Mouse (Mus musculus) cerebellum, adult 2 months (tissue): Measurements from ENCODE around the gene Ifrd1. TPM values are rescaled to one million over a fixed set of nuclear protein-coding genes. Genes with fewer than 3 reads are reported as not detected.

Experiments used
- DNase-seq, 2 experiments: peaks; one replicate each; pipeline ENCODE4 v3.0.0; 2021
- H3K27ac ChIP-seq: fragments of 200-500 bp; 2 replicates; pipeline ENCODE4 v1.5.1; 2012; ENCODE audit warnings: low read length, control low read depth, inconsistent platforms; ENCODE audit not compliant: insufficient read depth
- H3K27me3 ChIP-seq: fragments of 200-500 bp; 2 replicates; pipeline ENCODE4 v1.6.1; 2012; ENCODE audit warnings: inconsistent platforms, mild to moderate bottlenecking, low read length, moderate library complexity; ENCODE audit not compliant: control insufficient read depth, insufficient read depth
- H3K4me1 ChIP-seq: fragments of 200-500 bp; 2 replicates; pipeline ENCODE4 v1.6.1; 2011; ENCODE audit warnings: low read length; ENCODE audit not compliant: control insufficient read depth, insufficient read depth
- H3K4me3 ChIP-seq: fragments of 200-500 bp; replicated peaks from 2 replicates; pipeline ENCODE3; 2011; ENCODE audit warnings: mild to moderate bottlenecking, low read depth, low read length, control low read depth; ENCODE audit not compliant: insufficient read depth
- CTCF ChIP-seq: fragments of 200-500 bp; IDR thresholded peaks from 2 replicates; pipeline ENCODE4 v1.5.1; 2011; ENCODE audit warnings: low read depth, mild to moderate bottlenecking, control low read depth, low read length, moderate library complexity, borderline replicate concordance; ENCODE audit not compliant: insufficient read depth
- POLR2A ChIP-seq: fragments of 200-500 bp; IDR thresholded peaks from 2 replicates; pipeline ENCODE4 v1.6.1; 2011; ENCODE audit warnings: low read length, control low read depth, borderline replicate concordance; ENCODE audit not compliant: insufficient read depth
- WGBS: fragments of 180-500 bp; shearing (Covaris S2); methylation state at CpG from one replicate; pipeline ENCODE4 v1.1.7; 2018; 5-methylcytosine and 5-hydroxymethylcytosine counted together
- polyA plus RNA-seq: library from polyadenylated mRNA; depleted of rRNA; stranded (reverse); fragments of >200 nt; gene quantifications from 2 replicates; pipeline ENCODE4 v1.2.3, GENCODE M21; 2012

Gene Ifrd1
- polyA plus RNA-seq, 1 experiment: 59.0 TPM

DNA sequence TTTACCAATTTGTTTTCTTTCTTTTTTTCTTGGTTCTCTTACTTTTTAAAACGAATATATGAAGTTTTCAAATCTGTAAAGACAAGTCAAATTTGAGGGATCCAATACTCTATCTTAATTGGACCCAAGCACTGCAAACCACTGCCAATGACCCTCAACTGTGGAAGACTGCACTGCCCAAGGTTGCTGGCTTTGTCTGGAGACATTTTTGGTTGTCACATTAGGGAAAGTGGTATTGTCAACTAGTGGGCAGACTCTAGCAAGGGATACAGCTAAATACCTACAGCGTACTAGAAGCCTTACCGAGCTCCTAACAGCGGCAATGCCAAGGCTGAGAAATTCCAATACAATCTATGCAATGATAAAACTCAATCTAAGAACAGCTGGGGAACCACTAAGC is 40.4 kb downstream of the Ifrd1 start:
- 93% methylated on average over 4 of the region's 4 CpGs for WGBS
- DNase-seq: no peak
- Histone ChIP-seq H3K4me3 (no peak overlapping the region), H3K27ac (no peak overlapping the region), H3K27me3 (no peaks in the 10 kb centered on the region), H3K4me1 (no peaks in the 10 kb centered on the region)
- TF ChIP-seq POLR2A (no peak), CTCF (no peak)

DNA sequence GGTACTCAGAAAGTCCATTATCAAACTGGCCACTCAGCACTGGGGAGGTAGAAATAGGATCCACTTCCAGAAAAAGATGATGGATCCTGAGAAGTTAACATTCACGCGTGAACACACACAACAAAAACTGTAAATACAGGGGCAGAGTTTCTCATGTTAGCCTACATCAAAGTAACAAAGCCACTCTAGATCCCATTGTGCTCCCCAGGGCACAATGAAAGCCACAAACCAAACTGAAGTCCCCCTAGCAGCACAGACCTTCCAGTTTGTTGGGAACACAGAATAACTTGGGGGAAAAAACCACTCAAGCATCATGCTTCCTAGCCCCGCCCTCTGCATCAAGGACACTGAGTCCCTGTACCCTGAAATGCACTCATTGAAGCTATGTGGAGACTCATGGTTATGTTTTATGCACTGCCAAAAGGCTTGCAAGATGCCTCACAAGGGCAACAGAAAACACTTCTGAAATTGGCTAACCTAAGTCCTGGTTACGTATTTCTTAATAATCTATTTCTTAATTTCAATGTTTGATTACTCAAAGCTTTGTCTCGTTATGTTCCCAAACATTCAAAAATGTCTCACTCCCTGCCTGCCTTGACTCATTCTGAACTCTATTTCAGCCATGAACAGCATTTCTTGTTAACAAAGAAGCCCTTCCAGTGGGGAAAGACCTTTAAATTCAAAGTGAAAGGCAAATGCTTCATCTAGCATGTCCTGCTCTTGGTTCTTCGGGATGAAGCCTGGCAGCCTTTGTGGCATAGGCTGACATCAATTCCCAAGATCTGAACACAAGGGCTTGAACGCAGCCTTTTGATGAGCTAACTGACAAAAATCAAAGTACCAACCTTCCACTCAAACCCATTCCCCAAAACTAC is 45.9 kb downstream of the Ifrd1 start:
- Histone ChIP-seq H3K27ac (no peak overlapping the region), H3K4me1 (no peaks in the 10 kb centered on the region), H3K27me3 (no peaks in the 10 kb centered on the region), H3K4me3 (no peak overlapping the region)
- DNase-seq: no peak
- TF ChIP-seq POLR2A (no peak), CTCF (no peak)
- 92% methylated on average over 7 of the region's 7 CpGs for WGBS

DNA sequence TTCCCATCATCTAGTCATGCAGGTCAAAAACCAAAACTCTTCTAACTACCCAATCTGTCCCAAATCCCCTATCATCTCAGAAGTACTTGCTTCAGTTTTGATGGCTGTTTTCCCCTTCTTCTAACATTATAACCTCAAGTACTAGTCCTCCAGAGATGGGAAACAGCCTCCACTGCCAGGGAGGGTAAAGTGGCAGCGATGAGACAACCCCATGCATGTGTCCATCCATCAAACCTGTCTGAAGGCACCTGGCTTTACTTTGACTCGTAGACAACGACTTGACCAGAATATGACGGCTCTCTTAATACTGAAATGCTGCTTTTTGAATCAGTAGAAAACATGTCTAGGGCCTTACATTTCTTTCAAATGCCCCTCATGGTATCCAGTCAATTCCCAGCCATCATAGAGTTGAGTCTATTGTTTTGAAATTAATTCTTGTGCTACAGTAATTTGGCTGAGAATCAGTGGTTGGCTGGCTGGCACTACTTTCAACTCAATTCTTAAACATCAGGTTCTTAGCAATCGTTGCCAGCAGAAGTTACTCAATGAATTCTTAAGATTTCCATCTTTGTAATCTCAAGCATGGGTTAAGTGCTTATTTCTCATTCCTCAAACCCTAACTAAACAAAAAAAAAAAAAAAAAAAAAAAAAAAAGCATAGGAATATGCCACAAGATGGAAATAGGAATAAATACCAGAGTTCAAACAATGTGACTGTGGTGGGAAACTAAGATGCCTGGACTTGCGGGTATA is 47.6 kb downstream of the Ifrd1 start:
- TF ChIP-seq POLR2A (no peak), CTCF (no peak)
- no peaks in the 10 kb centered on the region for H3K4me1 ChIP-seq
- no peak overlapping the region for H3K4me3 ChIP-seq
- H3K27ac ChIP-seq: no peak overlapping the region
- no peak for DNase-seq
- H3K27me3 ChIP-seq: no peaks in the 10 kb centered on the region
- 76% methylated on average over 6 of the region's 6 CpGs for WGBS

DNA sequence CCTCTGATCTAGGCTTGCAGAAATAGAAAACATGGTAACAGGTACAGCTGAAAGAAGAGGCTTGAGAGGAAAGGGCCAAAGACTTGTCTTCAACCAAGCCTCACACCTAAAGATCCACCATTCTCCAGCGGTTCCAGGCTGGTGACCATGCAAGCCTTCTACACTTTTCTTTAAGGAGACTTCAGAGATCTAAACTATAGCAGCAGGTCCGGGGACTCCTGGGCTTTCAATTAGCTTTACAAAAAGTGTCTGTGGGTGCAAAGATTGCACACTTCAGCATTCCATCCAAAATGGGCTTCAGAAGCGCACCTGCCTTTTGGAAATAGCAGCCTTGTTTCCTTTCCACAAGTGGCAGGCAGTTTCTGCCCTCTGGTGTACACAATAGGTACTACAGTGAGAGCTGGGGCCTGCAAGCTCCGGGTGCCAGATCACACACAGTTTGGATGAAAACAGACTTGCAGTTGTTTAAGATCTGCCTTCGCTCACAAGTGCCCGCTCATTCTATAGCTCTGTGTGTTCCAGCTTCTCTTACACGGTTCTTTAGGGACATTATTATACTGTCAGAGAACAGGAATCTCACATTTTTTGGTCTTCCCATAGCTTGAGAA is 48.4 kb downstream of the Ifrd1 start:
- WGBS: 40% methylated on average over 7 of the region's 7 CpGs
- H3K4me3 ChIP-seq: no peak overlapping the region
- no peak for TF ChIP-seq POLR2A
- peak; percentile 74 for TF ChIP-seq CTCF

DNA sequence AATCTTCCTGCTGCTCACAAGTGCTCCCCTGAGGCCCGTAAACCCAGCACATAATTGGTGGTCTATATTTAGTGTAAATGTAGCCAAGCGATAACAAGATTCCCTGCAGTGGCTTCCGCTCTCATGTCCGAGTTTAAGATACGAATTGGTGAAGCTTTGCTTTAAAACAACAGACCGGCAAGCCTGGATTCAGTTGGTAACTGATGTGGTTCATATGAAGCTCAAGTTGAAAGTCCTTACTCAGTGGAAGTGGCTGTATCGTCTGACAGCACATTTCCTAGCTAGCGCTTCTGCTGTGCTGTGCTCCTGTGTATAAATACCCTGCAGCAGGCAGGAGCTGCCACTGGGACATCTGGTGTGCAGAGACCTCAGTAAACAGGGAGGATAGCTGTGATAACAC is 49.0 kb downstream of the Ifrd1 start, which contains the start of gene Lsmem1:
Gene Lsmem1 (minus strand): TSS at position 189 of the 400 bp plus-strand sequence.
- no peak for DNase-seq
- WGBS: 84% methylated on average over 8 of the region's 8 CpGs
- no peak within 1 kb of the TSS for H3K27ac ChIP-seq

More for the DNA sequence above, 48.4 kb downstream of the Ifrd1 start:
- peak; percentile 56 to 68 for DNase-seq
- H3K27ac ChIP-seq: no peak overlapping the region
- H3K27me3 ChIP-seq: no peaks in the 10 kb centered on the region
- H3K4me1 ChIP-seq: no peaks in the 10 kb centered on the region

DNA sequence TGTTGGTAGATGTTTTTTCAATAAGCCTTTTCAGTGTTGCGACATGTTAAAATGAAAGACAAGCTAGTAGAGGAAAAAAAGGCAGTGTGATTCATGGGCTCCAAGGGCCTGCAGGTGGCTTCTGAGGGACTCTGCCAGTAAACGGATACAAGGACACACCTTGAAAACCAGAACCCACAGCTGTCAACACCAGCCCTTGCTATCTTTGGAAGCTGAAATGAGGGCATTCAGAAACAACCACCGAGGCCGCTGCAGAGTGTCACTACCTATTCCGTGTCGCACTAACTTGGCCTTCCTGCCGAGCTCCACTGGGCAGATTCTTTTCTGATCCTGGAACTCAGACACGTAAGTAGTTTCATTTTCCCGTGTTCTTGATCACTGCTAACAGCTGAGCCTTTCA is 49.9 kb downstream of the Ifrd1 start:
- H3K4me3 ChIP-seq: no peak overlapping the region
- 82% methylated on average over 9 of the region's 9 CpGs for WGBS
- H3K27ac ChIP-seq: no peak overlapping the region
- H3K4me1 ChIP-seq: no peaks in the 10 kb centered on the region
- DNase-seq: no peak
- no peaks in the 10 kb centered on the region for H3K27me3 ChIP-seq
- TF ChIP-seq CTCF (no peak), POLR2A (no peak)

More for the DNA sequence above, 49.0 kb downstream of the Ifrd1 start, which contains the start of gene Lsmem1:
- no peak for TF ChIP-seq POLR2A
- no peaks in the 10 kb centered on the region for H3K27me3 ChIP-seq
- no peaks in the 10 kb centered on the region for H3K4me1 ChIP-seq
- H3K4me3 ChIP-seq: no peak within 1 kb of the TSS

DNA sequence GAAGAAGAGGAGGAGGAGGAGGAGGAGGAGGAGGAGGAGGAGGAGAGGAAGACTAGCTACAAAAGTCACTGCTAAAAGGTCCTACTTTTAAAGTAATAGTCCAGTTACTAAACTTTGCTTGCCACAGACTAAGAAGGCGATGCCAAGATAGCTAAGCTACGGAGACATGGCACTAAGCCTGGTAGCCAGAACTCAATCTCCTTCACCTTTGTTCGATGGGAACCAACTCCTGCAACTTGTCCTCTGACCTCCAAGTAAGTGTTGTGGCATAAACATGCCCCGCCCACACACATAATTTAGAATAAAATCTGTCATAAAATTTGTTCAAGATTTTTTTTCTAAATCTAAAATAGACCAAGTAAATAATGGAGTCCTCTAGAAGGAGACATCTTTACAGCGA is 50.3 kb downstream of the Ifrd1 start:
- no peak for TF ChIP-seq POLR2A
- TF ChIP-seq CTCF: no peak
- H3K4me1 ChIP-seq: no peaks in the 10 kb centered on the region
- no peak overlapping the region for H3K27ac ChIP-seq
- no peak for DNase-seq
- 87% methylated on average over 5 of the region's 5 CpGs for WGBS
- no peak overlapping the region for H3K4me3 ChIP-seq
- no peaks in the 10 kb centered on the region for H3K27me3 ChIP-seq

DNA sequence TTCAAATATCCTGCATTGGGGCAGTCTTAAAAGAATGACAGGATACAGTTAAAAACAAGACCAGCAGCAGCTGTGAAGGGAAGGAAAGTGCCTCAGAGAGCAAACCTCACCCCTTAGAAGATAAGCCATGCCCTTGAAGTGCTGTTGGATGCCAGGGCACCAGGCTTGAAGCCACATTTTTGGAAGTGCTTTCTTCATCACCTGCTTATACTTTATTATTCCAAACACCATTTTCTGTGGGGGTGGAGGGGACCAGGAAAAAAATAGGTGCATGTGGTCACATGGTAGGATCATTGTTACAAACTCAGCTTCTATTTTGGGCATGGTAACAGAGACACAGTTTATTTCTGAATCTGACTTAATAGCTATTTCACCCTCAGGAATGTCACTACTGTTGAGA is 50.8 kb downstream of the Ifrd1 start:
- Histone ChIP-seq H3K27me3 (no peaks in the 10 kb centered on the region), H3K27ac (no peak overlapping the region), H3K4me1 (no peaks in the 10 kb centered on the region), H3K4me3 (no peak overlapping the region)
- no peak for DNase-seq
- TF ChIP-seq CTCF (no peak), POLR2A (no peak)
